In the genomic region with DNA sequence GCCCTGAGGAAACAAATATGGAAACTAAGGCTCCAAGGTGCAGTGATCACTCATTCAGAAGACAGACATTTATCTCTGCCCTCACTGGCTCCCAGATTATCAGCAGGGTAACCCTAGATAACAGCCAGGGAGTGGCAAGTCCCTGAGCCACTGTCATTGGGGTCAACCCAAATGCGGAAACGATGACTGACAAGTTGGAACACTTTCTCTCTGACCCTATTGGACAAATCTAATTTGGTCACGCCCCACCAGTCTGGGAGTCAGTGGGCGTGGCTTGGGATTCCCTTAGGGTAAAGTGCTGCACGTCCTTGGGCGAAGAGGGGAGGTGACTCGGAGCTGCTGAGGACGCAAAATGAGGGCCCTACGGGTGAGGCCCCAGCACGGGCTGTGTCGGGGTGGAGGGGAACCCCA, we compare ENCODE assay signal across 8 mouse cellular contexts. TPM values are rescaled to one million over a fixed set of nuclear protein-coding genes. Genes with fewer than 3 reads are reported as not detected.
DNase-seq lines count a peak whose midpoint lies in the region; ATAC-seq lines count a peak whose summit lies in the region.

TSS of gene Cox7a1 (plus strand) at position 266 of the 411 bp plus-strand sequence.

- peak; percentile 47; the same call in 1 of the 2 replicates for ATAC-seq in cerebellum, adult (ENCODE audit: insufficient number of reproducible peaks, low FRiP score, low TSS enrichment)
- ATAC-seq in forebrain, embryonic 16.5 days, result peak; percentile 26; the same call in 1 of the 2 replicates
- ATAC-seq in hindbrain, embryonic 11.5 days (ENCODE audit: low FRiP score), result peak; percentile 74

- H3K36me3 ChIP-seq in forebrain, embryonic 16.5 days (ENCODE audit: control insufficient read depth, insufficient read depth), result peaks cover 21% of the 10 kb centered on the region
- peaks cover 4% of the 10 kb centered on the region; the same call in 1 of the 2 replicates for H3K36me3 ChIP-seq in hindbrain, embryonic 11.5 days (ENCODE audit: control insufficient read depth, insufficient read depth, low read length)

- H3K4me2 ChIP-seq in forebrain, embryonic 16.5 days (ENCODE audit: low read length), result peak within 1 kb of the TSS; percentile 39
- peak within 1 kb of the TSS; percentile 30 for H3K4me2 ChIP-seq in hindbrain, embryonic 11.5 days (replicated peaks; ENCODE audit: low read depth, low read length)

- H3K4me1 ChIP-seq in forebrain, embryonic 16.5 days (replicated peaks; ENCODE audit: control insufficient read depth, insufficient read depth, low read length), result peaks cover 7% of the 10 kb centered on the region
- H3K4me1 ChIP-seq in hindbrain, embryonic 11.5 days (replicated peaks; ENCODE audit: control insufficient read depth, insufficient read depth, low read length), result no peaks in the 10 kb centered on the region

- peak; percentile 92 for DNase-seq in MEL-GATA-1-ER (ENCODE audit: extremely low read depth, low read depth)
- peak; percentile 84 for DNase-seq in hindbrain, embryonic 11.5 days (ENCODE audit: low spot score)
- DNase-seq in layer of hippocampus, postnatal 10 days (ENCODE audit: low spot score in 2 of 2), result peak; percentile 50 to 66
- peak; percentile 89 to 92 for DNase-seq in lung, postnatal 4 days
- peak; percentile 55 for DNase-seq in retina, postnatal 7 days (ENCODE audit: low read depth, low spot score)
- DNase-seq in urinary bladder, adult 2 months (ENCODE audit: low spot score), result peak; percentile 52

- H3K27ac ChIP-seq in forebrain, embryonic 16.5 days (ENCODE audit: low read length), result no peak within 1 kb of the TSS
- no peak within 1 kb of the TSS for H3K27ac ChIP-seq in hindbrain, embryonic 11.5 days (ENCODE audit: low read depth, low read length)

- no peaks in the 10 kb centered on the region for H3K27me3 ChIP-seq in forebrain, embryonic 16.5 days (replicated peaks; ENCODE audit: control insufficient read depth, insufficient read depth, low read length)
- no peaks in the 10 kb centered on the region for H3K27me3 ChIP-seq in hindbrain, embryonic 11.5 days (ENCODE audit: control insufficient read depth, insufficient read depth, low read length)

- under 1% methylated on average over 11 of the region's 11 CpGs for WGBS in forebrain, embryonic 16.5 days
- 2% methylated on average over 11 of the region's 11 CpGs for WGBS in hindbrain, embryonic 11.5 days

- H3K9me3 ChIP-seq in forebrain, embryonic 16.5 days (ENCODE audit: control insufficient read depth, low read length), result no peaks in the 10 kb centered on the region
- no peaks in the 10 kb centered on the region for H3K9me3 ChIP-seq in hindbrain, embryonic 11.5 days (ENCODE audit: control insufficient read depth, low read length)

- H3K4me3 ChIP-seq in forebrain, embryonic 16.5 days (replicated peaks; ENCODE audit: low read length), result no peak within 1 kb of the TSS
- peak within 1 kb of the TSS; percentile 1; the same call in 1 of the 2 replicates for H3K4me3 ChIP-seq in hindbrain, embryonic 11.5 days (ENCODE audit: low read depth, low read length)

- H3K9ac ChIP-seq in forebrain, embryonic 16.5 days (replicated peaks; ENCODE audit: low read depth, low read length), result 0 out of 2 replicates have a peak within 1 kb of the TSS, but pooled peaks have one; percentile 22
- no peak within 1 kb of the TSS for H3K9ac ChIP-seq in hindbrain, embryonic 11.5 days (ENCODE audit: low read depth, low read length)

RNA-seq across cellular contexts. Expression of gene Cox7a1, which starts in this region (rescaled TPM):
- 2.4 and 4.1 TPM in 2 replicates for polyA plus RNA-seq in forebrain, embryonic 16.5 days (2015; fragmentation: Nextera tagmentation; extraction: Ambion mirVana)
- 4.3 and 4.5 TPM in 2 replicates for polyA plus RNA-seq in hindbrain, embryonic 11.5 days (2014; fragmentation: Nextera tagmentation; extraction: Ambion mirVana)
- total RNA-seq in layer of hippocampus, postnatal 10 days (2021), result 1 to 10 TPM; 5.3 to 5.6 TPM
- polyA plus RNA-seq in urinary bladder, adult 2 months (2012; rRNA removed), result 16.9 and 19.4 TPM in 2 replicates
